Mouse (Mus musculus) brain, embryonic 14.5 days (tissue): ENCODE measurements at regions not wholly inside any gene's neighbourhood (a gene's known extent, or its start where the extent isn't known, plus 50 kb on each side); places are given as distances from the start of the nearest gene placed in this dataset.

Experiments
- CTCF ChIP-seq: fragments of 200-500 bp; IDR thresholded peaks from 2 replicates; pipeline ENCODE4 v1.5.1; 2012; ENCODE audit warnings: inconsistent platforms, mild to moderate bottlenecking, moderate library complexity, borderline replicate concordance; ENCODE audit not compliant: insufficient read depth, insufficient read length; ENCODE audit errors: extremely low read depth
- POLR2A ChIP-seq: fragments of 200-500 bp; IDR thresholded peaks from 2 replicates; pipeline ENCODE4 v1.6.1; 2012; ENCODE audit warnings: mild to moderate bottlenecking, inconsistent platforms, borderline replicate concordance; ENCODE audit not compliant: poor library complexity, insufficient read depth, insufficient read length, severe bottlenecking; ENCODE audit errors: extremely low read depth

GRCm38 (mm10) chr3:143316457-143316856 lies 434.7 kb upstream of the Pkn2 start:
- no peak for TF ChIP-seq POLR2A
- TF ChIP-seq CTCF = no peak
